Mouse (Mus musculus) heart, embryonic 11.5 days (tissue): Measurements from ENCODE around the gene Slc38a6. TPM values are rescaled to one million over a fixed set of nuclear protein-coding genes. Genes with fewer than 3 reads are reported as not detected.
A peak's percentile ranks its signal among the peaks of the same experiment; 100 is the strongest.

Source experiments
- ATAC-seq: fragments of 200-750 bp; cut with Nextera tagmentation; replicated peaks from 2 replicates; pipeline ENCODE4 v1.8.0; 2017; ENCODE audit warnings: moderate library complexity; ENCODE audit not compliant: insufficient number of reproducible peaks, low FRiP score, low TSS enrichment
- H3K27ac ChIP-seq: fragments of 300-500 bp; sonication (generic); 2 replicates; pipeline ENCODE4 v1.5.1; 2014; ENCODE audit warnings: mild to moderate bottlenecking, low read depth, low read length
- H3K27me3 ChIP-seq: fragments of 300-500 bp; sonication (generic); 2 replicates; pipeline ENCODE4 v1.6.1; 2014; ENCODE audit warnings: mild to moderate bottlenecking, low read length, mixed read lengths; ENCODE audit not compliant: control insufficient read depth, insufficient read depth
- H3K36me3 ChIP-seq: fragments of 300-500 bp; sonication (generic); 2 replicates; pipeline ENCODE4 v1.6.1; 2014; ENCODE audit warnings: mild to moderate bottlenecking, low read length, moderate library complexity, mixed read lengths; ENCODE audit not compliant: control insufficient read depth, insufficient read depth
- H3K4me1 ChIP-seq: fragments of 300-500 bp; sonication (generic); 2 replicates; pipeline ENCODE4 v1.6.1; 2014; ENCODE audit warnings: low read length; ENCODE audit not compliant: control insufficient read depth, insufficient read depth
- H3K4me2 ChIP-seq: fragments of 300-500 bp; sonication (generic); 2 replicates; pipeline ENCODE4 v1.6.1; 2014; ENCODE audit warnings: mild to moderate bottlenecking, moderate library complexity
- H3K4me3 ChIP-seq: fragments of 300-500 bp; sonication (generic); 2 replicates; pipeline ENCODE4 v1.5.1; 2014; ENCODE audit warnings: low read depth, low read length
- H3K9ac ChIP-seq: fragments of 300-500 bp; sonication (generic); 2 replicates; pipeline ENCODE4 v1.6.1; 2014; ENCODE audit warnings: mild to moderate bottlenecking, low read depth, low read length, moderate library complexity
- H3K9me3 ChIP-seq: fragments of 300-500 bp; sonication (generic); replicated peaks from 2 replicates; pipeline ENCODE4 v1.6.1; 2016; ENCODE audit warnings: low read length; ENCODE audit not compliant: control insufficient read depth
- WGBS: fragments of 180-500 bp; shearing (Covaris S2); extraction: QIAGEN DNeasy Blood & Tissue Kit; methylation state at CpG from one replicate; pipeline ENCODE4 v1.1.7; 2014; ENCODE audit not compliant: insufficient replicate concordance; 5-methylcytosine and 5-hydroxymethylcytosine counted together
- polyA plus RNA-seq: library from polyadenylated mRNA; unstranded; fragments of >200 nt; fragmentation: Nextera tagmentation; extraction: Ambion mirVana; gene quantifications from 2 replicates; pipeline ENCODE4 v1.2.1, GENCODE M21; 2014

The Slc38a6 gene
- polyA plus RNA-seq, 1 experiment from 2014 or later: 8.7 TPM

GRCm38 (mm10) chr12:73325617-73326016 is 39.0 kb downstream of the Slc38a6 start:
- no peak overlapping the region for H3K4me2 ChIP-seq
- WGBS: 19% methylated on average over 4 of the region's 4 CpGs
- ATAC-seq: no peak

GRCm38 (mm10) chr12:73327381-73327780 is 40.8 kb downstream of the Slc38a6 start:
- 72% methylated on average over 3 of the region's 3 CpGs for WGBS
- H3K27ac ChIP-seq: no peak overlapping the region
- H3K36me3 ChIP-seq: no peaks in the 10 kb centered on the region
- H3K27me3 ChIP-seq: no peaks in the 10 kb centered on the region
- H3K4me1 ChIP-seq: peaks cover 10% of the 10 kb centered on the region
- H3K4me3 ChIP-seq: no peak overlapping the region
- H3K9me3 ChIP-seq: no peaks in the 10 kb centered on the region
- no peak for ATAC-seq
- H3K9ac ChIP-seq: no peak overlapping the region
- H3K4me2 ChIP-seq: no peak overlapping the region

More at GRCm38 (mm10) chr12:73325617-73326016, 39.0 kb downstream of the Slc38a6 start:
- no peak overlapping the region for H3K9ac ChIP-seq
- H3K9me3 ChIP-seq: no peaks in the 10 kb centered on the region
- peak overlapping the region; percentile 76 for H3K27ac ChIP-seq
- no peaks in the 10 kb centered on the region for H3K27me3 ChIP-seq
- peaks cover 10% of the 10 kb centered on the region for H3K4me1 ChIP-seq
- H3K4me3 ChIP-seq: no peak overlapping the region
- H3K36me3 ChIP-seq: no peaks in the 10 kb centered on the region

GRCm38 (mm10) chr12:73328448-73329167 is 42.0 kb downstream of the Slc38a6 start:
- Histone ChIP-seq H3K27me3 (no peaks in the 10 kb centered on the region), H3K4me3 (no peak overlapping the region), H3K27ac (no peak overlapping the region), H3K9ac (no peak overlapping the region), H3K4me2 (no peak overlapping the region), H3K9me3 (no peaks in the 10 kb centered on the region), H3K4me1 (peaks cover 10% of the 10 kb centered on the region), H3K36me3 (no peaks in the 10 kb centered on the region)
- no peak for ATAC-seq
- WGBS: 76% methylated on average over 4 of the region's 4 CpGs

DNA sequence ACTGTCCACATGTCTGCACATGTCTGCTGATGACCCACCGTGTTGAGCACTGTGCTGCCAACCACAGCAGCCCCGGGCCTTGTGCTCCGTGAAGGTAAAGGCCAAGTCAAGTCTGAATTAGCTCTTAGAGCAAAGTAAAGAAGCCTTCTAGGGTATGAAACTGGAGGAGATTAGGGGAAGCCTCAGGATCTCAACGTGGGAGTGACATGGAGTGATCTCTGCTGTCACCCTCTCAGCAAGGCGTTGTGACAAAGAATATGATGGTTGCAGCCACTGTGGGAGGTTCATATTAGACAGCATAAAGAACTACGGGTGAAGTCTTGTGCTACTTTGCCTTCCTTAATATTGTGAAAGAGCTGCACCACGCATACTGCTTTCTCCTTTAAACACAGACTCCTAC is 43.7 kb downstream of the Slc38a6 start:
- Histone ChIP-seq H3K9ac (no peak overlapping the region), H3K9me3 (no peaks in the 10 kb centered on the region), H3K4me3 (no peak overlapping the region), H3K4me1 (peaks cover 10% of the 10 kb centered on the region), H3K27ac (no peak overlapping the region), H3K36me3 (no peaks in the 10 kb centered on the region), H3K27me3 (no peaks in the 10 kb centered on the region), H3K4me2 (no peak overlapping the region)
- 72% methylated on average over 7 of the region's 7 CpGs for WGBS
- ATAC-seq: no peak

GRCm38 (mm10) chr12:73332701-73333100 is 46.1 kb downstream of the Slc38a6 start:
- 83% methylated on average over 4 of the region's 4 CpGs for WGBS
- no peak for ATAC-seq
- H3K36me3 ChIP-seq: no peaks in the 10 kb centered on the region
- no peak overlapping the region for H3K4me3 ChIP-seq
- H3K9ac ChIP-seq: no peak overlapping the region
- H3K4me1 ChIP-seq: no peaks in the 10 kb centered on the region
- H3K4me2 ChIP-seq: no peak overlapping the region
- no peaks in the 10 kb centered on the region for H3K27me3 ChIP-seq
- H3K27ac ChIP-seq: no peak overlapping the region
- H3K9me3 ChIP-seq: no peaks in the 10 kb centered on the region

DNA sequence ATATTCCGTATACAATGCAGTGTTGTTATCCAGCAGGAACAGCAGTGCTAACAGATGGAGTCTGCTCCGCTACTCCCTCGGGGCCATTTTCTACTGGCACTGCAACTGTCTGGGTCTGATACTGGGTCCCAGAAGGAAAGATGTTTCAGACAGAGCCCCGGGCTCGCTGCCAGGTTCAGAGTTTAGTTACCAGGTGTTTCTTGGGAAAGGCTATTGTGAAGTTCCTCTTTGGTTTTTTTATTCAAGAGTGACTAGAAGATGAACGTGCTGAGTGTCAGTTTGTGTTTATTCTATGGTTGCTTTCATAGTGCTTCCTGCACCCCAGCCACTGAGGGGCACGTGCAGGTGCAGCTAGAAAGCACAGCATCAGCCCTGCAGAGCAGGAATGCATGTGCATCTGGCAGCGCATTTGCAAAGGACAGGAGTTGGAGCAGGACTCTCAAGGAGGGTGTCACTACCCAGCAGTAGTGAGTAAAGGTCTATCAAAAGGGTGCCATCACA is 47.5 kb downstream of the Slc38a6 start:
- no peaks in the 10 kb centered on the region for H3K4me1 ChIP-seq
- no peaks in the 10 kb centered on the region for H3K36me3 ChIP-seq
- no peaks in the 10 kb centered on the region for H3K9me3 ChIP-seq
- H3K9ac ChIP-seq: no peak overlapping the region
- 71% methylated on average over 8 of the region's 8 CpGs for WGBS
- H3K27ac ChIP-seq: no peak overlapping the region
- H3K4me3 ChIP-seq: no peak overlapping the region
- no peak for ATAC-seq
- H3K27me3 ChIP-seq: no peaks in the 10 kb centered on the region
- no peak overlapping the region for H3K4me2 ChIP-seq

- Histone ChIP-seq H3K27ac (no peak overlapping the region), H3K36me3 (no peaks in the 10 kb centered on the region), H3K9ac (no peak overlapping the region), H3K4me2 (no peak overlapping the region), H3K4me3 (no peak overlapping the region), H3K27me3 (no peaks in the 10 kb centered on the region), H3K9me3 (no peaks in the 10 kb centered on the region), H3K4me1 (no peaks in the 10 kb centered on the region)
- no peak for ATAC-seq
- 79% methylated on average over 7 of the region's 7 CpGs for WGBS
Measured at GRCm38 (mm10) chr12:73337127-73337526, 50.5 kb downstream of the Slc38a6 start.

DNA sequence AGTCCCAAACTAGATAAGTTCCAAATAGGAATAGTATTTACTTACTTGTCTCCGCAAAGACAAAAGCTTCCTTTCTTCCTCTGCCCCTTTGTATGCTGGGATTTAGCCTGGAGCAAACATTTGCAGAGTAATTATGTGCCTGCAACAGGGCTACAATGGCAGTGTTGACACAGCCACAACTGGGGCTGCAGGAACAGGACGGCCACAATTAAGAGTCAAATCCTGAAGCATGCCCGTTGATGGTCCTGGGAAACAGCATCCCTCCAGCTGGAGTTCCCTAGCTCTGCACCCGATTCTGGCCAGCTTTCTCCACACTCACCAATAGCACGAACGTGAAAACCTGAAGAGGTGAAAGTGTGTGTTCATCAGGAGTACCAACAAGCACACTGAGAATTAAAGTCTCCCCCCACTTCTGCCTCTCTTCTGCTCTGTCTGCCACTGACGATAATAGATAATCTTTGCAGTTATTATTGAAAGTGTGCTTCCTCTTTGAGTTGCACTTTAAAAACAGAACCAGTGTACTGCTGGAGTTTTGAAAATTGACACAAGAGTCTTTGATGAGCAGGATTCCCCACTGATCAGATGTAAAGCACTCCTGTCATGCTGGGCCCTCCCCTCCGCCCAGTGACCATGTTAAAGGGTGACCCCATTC is 54.2 kb downstream of the Slc38a6 start:
- H3K9me3 ChIP-seq: no peaks in the 10 kb centered on the region
- no peak overlapping the region for H3K4me3 ChIP-seq
- no peaks in the 10 kb centered on the region for H3K36me3 ChIP-seq
- ATAC-seq: no peak
- no peak overlapping the region for H3K9ac ChIP-seq
- no peak overlapping the region for H3K4me2 ChIP-seq
- no peaks in the 10 kb centered on the region for H3K4me1 ChIP-seq
- 47% methylated on average over 8 of the region's 8 CpGs for WGBS
- H3K27me3 ChIP-seq: no peaks in the 10 kb centered on the region
- H3K27ac ChIP-seq: no peak overlapping the region
